Mouse (Mus musculus) hindbrain, embryonic 10.5 days (tissue): ENCODE data around the gene Olfr689. TPM values are rescaled to one million over a fixed set of nuclear protein-coding genes. Genes with fewer than 3 reads are reported as not detected.

Experiments used
- polyA plus RNA-seq: library from polyadenylated mRNA; unstranded; fragments of >200 nt; fragmentation: Nextera tagmentation; extraction: Ambion mirVana; gene quantifications from 2 replicates; pipeline ENCODE4 v1.2.1, GENCODE M21; 2016

Gene Olfr689
- polyA plus RNA-seq, 1 experiment from 2014 or later = not detected

Other genes starting within 250 kb of the Olfr689 start
- not detected in 2 replicates for gene Olfr678, start 246.7 kb upstream of the Olfr689 start, polyA plus RNA-seq
- not detected in 2 replicates for gene Olfr679, start 230.0 kb upstream of the Olfr689 start, polyA plus RNA-seq
- gene Olfr680-ps1, start 218.3 kb upstream of the Olfr689 start, polyA plus RNA-seq = not detected in 2 replicates
- gene Olfr681, start 194.3 kb upstream of the Olfr689 start, polyA plus RNA-seq = not detected in 2 replicates
- gene Olfr683, start 164.2 kb upstream of the Olfr689 start, polyA plus RNA-seq = not detected in 2 replicates
- gene Olfr684, start 147.5 kb upstream of the Olfr689 start, polyA plus RNA-seq = not detected in 2 replicates
- gene Olfr685, start 125.2 kb upstream of the Olfr689 start, polyA plus RNA-seq = not detected in 2 replicates
- gene Olfr686, start 103.7 kb upstream of the Olfr689 start, polyA plus RNA-seq = not detected in 2 replicates
- gene Olfr688, start 23.1 kb upstream of the Olfr689 start, polyA plus RNA-seq = not detected in 2 replicates
- gene Olfr690, start 22.9 kb downstream of the Olfr689 start, polyA plus RNA-seq = not detected in 2 replicates
- gene Olfr691, start 31.1 kb downstream of the Olfr689 start, polyA plus RNA-seq = not detected in 2 replicates
- not detected in 2 replicates for gene Olfr692, start 57.1 kb downstream of the Olfr689 start, polyA plus RNA-seq
- not detected in 2 replicates for gene Gm5901, start 63.9 kb downstream of the Olfr689 start, polyA plus RNA-seq
- 39.9 and 41.6 TPM in 2 replicates for gene Fam160a2, start 88.9 kb downstream of the Olfr689 start, polyA plus RNA-seq
- 0.13 TPM in 1 of 2 replicates, not detected in the other for gene Cnga4, start 93.4 kb downstream of the Olfr689 start, polyA plus RNA-seq
- 0.49 and 0.60 TPM in 2 replicates for gene Cckbr, start 114.6 kb downstream of the Olfr689 start, polyA plus RNA-seq
- gene Cavin3, start 171.1 kb downstream of the Olfr689 start, polyA plus RNA-seq = 23.0 and 32.2 TPM in 2 replicates
- 36.8 and 52.4 TPM in 2 replicates for gene Smpd1, start 243.2 kb downstream of the Olfr689 start, polyA plus RNA-seq